Mouse (Mus musculus) myocyte (in vitro differentiated cells): ENCODE measurements around the gene Fam189a1.

Experiments used
- E2F4 ChIP-seq: IDR thresholded peaks from one replicate; pipeline ENCODE4 v1.6.1; 2011; ENCODE audit warnings: mild to moderate bottlenecking, control low read depth, moderate library complexity; ENCODE audit not compliant: insufficient read depth
- MAX ChIP-seq: IDR thresholded peaks from one replicate; pipeline ENCODE4 v1.6.1; 2011; ENCODE audit warnings: low read depth, mild to moderate bottlenecking, control low read depth
- MYOG ChIP-seq, 3 experiments: IDR thresholded peaks; one replicate each; pipeline ENCODE4 v1.6.1; 2011; ENCODE audit warnings: control low read depth in 2 of 3, low read depth in 2 of 3, mild to moderate bottlenecking in 2 of 3; ENCODE audit not compliant: insufficient read length in 2 of 3, control insufficient read depth in 1 of 3, insufficient read depth in 1 of 3
- POLR2A ChIP-seq: IDR thresholded peaks from one replicate; pipeline ENCODE4 v1.6.1; 2011; ENCODE audit warnings: low read depth, mild to moderate bottlenecking, control low read depth, moderate library complexity; ENCODE audit not compliant: insufficient read length
- POLR2AphosphoS2 ChIP-seq: IDR thresholded peaks from one replicate; pipeline ENCODE4 v1.6.1; 2011; ENCODE audit warnings: low read depth, control low read depth; ENCODE audit not compliant: insufficient read length
- REST ChIP-seq: IDR thresholded peaks from one replicate; pipeline ENCODE4 v1.6.1; 2011; ENCODE audit warnings: mild to moderate bottlenecking, control low read depth, moderate library complexity; ENCODE audit not compliant: insufficient read depth, insufficient read length

DNA sequence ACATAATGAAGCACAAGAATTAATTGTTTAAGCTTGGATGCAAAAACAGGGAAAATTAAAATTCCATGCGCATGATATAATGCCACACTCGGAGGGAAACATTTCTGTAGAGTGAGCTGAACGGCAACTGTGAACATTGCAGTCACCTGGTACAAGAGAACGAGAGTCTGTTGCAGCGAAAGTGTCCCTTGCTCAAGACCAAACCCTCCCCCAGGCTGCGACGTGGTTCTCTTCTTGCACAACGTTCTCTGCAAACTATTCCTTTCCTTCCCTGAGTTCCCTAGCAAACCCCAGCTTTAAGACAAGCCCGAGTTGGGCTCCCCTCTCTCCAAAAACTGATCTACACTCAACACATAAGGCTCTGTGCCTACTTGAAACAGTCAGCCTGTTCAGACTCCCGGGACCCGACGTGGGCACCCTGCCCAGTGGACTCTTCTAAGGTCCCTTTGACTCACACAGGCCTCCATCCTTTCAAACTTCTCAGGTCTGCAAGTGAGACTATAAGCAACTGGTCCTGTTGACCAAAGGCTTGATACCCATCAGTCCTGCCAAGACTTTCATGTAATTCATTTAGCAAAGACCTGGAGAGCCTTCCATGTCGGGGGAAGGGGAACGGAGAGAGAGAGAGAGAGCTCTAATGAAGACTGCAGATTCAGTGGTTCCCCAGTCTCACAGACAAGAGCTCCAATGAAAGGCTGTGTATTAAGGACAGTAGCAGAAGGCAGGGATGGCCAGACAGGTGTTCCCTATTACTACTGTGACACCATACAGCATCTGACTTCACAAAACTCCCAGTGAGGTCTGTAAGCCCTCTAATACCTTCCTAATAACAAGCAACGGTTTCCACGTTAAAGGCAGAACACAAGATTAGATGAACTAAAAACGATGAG lies 51.9 kb downstream of the Fam189a1 start:
- TF ChIP-seq E2F4: no peak
- no peak for TF ChIP-seq MAX
- no peak for TF ChIP-seq REST
- no peak for TF ChIP-seq POLR2A
- no peak for TF ChIP-seq POLR2AphosphoS2
- TF ChIP-seq MYOG (IDR thresholded peaks at IDR 0.05; ENCODE audit: control insufficient read depth in 1 of 3, insufficient read depth in 1 of 3, insufficient read length in 2 of 3, low read depth in 2 of 3): no peak
